In the genomic region with DNA sequence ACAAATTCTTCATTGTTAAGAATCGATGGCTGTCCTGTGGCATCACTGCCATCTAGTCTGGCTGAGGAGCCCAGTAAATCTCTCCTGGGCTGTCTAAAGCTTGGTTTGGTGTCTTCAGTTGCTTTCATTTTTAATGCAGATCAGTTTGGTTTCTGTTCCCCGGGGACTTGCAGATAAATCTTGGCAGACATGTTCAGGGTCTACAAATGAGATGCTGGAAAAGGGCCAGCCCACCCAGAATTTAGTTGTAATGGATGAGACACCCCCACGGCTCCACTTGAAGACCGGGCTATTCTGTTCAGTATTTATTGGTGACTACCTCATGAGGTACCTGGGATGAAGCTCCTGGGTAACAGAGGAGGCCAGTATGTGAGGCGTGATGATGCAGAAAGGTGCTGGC, we compare ENCODE assay signal across 16 mouse cellular contexts. TPM values are rescaled to one million over a fixed set of nuclear protein-coding genes. Genes with fewer than 3 reads are reported as not detected.
A peak's percentile ranks its signal among the peaks of the same experiment; 100 is the strongest.
DNase-seq lines count a peak whose midpoint lies in the region; ATAC-seq lines count a peak whose summit lies in the region.
"Had no signal": no experiment of that assay in that cellular context is flagged by ENCODE, and none has a peak within 500 bp of the region (broad histone marks: within the 10 kb centered on the region; RNA-seq: fewer than 3 reads in every experiment).

No protein-coding gene starts in this region.

- ATAC-seq in kidney, embryonic 14.5 days (ENCODE audit: low FRiP score, low TSS enrichment) = no peak
- ATAC-seq in midbrain, embryonic 12.5 days (ENCODE audit: low FRiP score, low read depth) = no peak
- no peak for ATAC-seq in midbrain, embryonic 13.5 days
- no peak for ATAC-seq in hindbrain, embryonic 15.5 days (ENCODE audit: low FRiP score, low read depth)
- ATAC-seq in neural tube, embryonic 15.5 days (ENCODE audit: low FRiP score) = no peak
- ATAC-seq: CD4-positive, CD25-positive, alpha-beta regulatory T cell, adult 4 months; liver, embryonic 12.5 days; lung, postnatal 0 days had no signal

- H3K4me3 ChIP-seq in kidney, embryonic 14.5 days (ENCODE audit: low read length) = 0 out of 2 replicates have a peak overlapping the region, but pooled peaks have one; percentile 0
- H3K4me3 ChIP-seq in midbrain, embryonic 12.5 days = no peak overlapping the region
- H3K4me3 ChIP-seq in midbrain, embryonic 13.5 days (replicated peaks) = no peak overlapping the region
- no peak overlapping the region for H3K4me3 ChIP-seq in hindbrain, embryonic 15.5 days
- no peak overlapping the region for H3K4me3 ChIP-seq in neural tube, embryonic 15.5 days (replicated peaks)
- H3K4me3 ChIP-seq: limb, embryonic 10.5 days; liver, embryonic 12.5 days had no signal

- H3K4me2 ChIP-seq in kidney, embryonic 14.5 days (replicated peaks; ENCODE audit: low read depth, low read length) = peak overlapping the region; percentile 19
- no peak overlapping the region for H3K4me2 ChIP-seq in midbrain, embryonic 12.5 days (replicated peaks)
- H3K4me2 ChIP-seq in midbrain, embryonic 13.5 days (replicated peaks) = no peak overlapping the region
- no peak overlapping the region for H3K4me2 ChIP-seq in hindbrain, embryonic 15.5 days
- peak overlapping the region; percentile 19 for H3K4me2 ChIP-seq in neural tube, embryonic 15.5 days
- H3K4me2 ChIP-seq: liver, embryonic 12.5 days had no signal

- H3K9me3 ChIP-seq in kidney, embryonic 14.5 days (ENCODE audit: control insufficient read depth, low read length) = no peaks in the 10 kb centered on the region
- H3K9me3 ChIP-seq in midbrain, embryonic 12.5 days = no peaks in the 10 kb centered on the region
- no peaks in the 10 kb centered on the region for H3K9me3 ChIP-seq in midbrain, embryonic 13.5 days
- H3K9me3 ChIP-seq in hindbrain, embryonic 15.5 days = no peaks in the 10 kb centered on the region
- H3K9me3 ChIP-seq in neural tube, embryonic 15.5 days (replicated peaks) = no peaks in the 10 kb centered on the region
- H3K9me3 ChIP-seq: limb, embryonic 10.5 days; liver, embryonic 12.5 days had no signal

- DNase-seq in kidney, adult 8-10 months = no peak
- no peak for DNase-seq in right cerebral cortex, postnatal 14 days
- DNase-seq: adrenal gland, postnatal 10 days; cerebellum, adult 9-11 months; layer of hippocampus, postnatal 36 days; retina, postnatal 1 day had no signal

- H3K4me1 ChIP-seq in kidney, embryonic 14.5 days (ENCODE audit: control insufficient read depth, insufficient read depth, low read length) = peaks cover 39% of the 10 kb centered on the region
- H3K4me1 ChIP-seq in midbrain, embryonic 12.5 days = peaks cover 41% of the 10 kb centered on the region
- peaks cover 46% of the 10 kb centered on the region for H3K4me1 ChIP-seq in midbrain, embryonic 13.5 days (replicated peaks)
- H3K4me1 ChIP-seq in hindbrain, embryonic 15.5 days (replicated peaks) = peaks cover 20% of the 10 kb centered on the region; the same call in 1 of the 2 replicates
- H3K4me1 ChIP-seq in neural tube, embryonic 15.5 days = peaks cover 53% of the 10 kb centered on the region
- H3K4me1 ChIP-seq: liver, embryonic 12.5 days had no signal

- no peak overlapping the region; the same call in 1 of the 2 replicates for H3K9ac ChIP-seq in kidney, embryonic 14.5 days (ENCODE audit: low read depth, low read length)
- no peak overlapping the region for H3K9ac ChIP-seq in midbrain, embryonic 12.5 days (replicated peaks)
- no peak overlapping the region for H3K9ac ChIP-seq in midbrain, embryonic 13.5 days (replicated peaks)
- H3K9ac ChIP-seq in hindbrain, embryonic 15.5 days = no peak overlapping the region
- H3K9ac ChIP-seq in neural tube, embryonic 15.5 days (replicated peaks) = no peak overlapping the region
- H3K9ac ChIP-seq: liver, embryonic 12.5 days had no signal

- H3K27ac ChIP-seq in kidney, embryonic 14.5 days (ENCODE audit: low read depth, low read length) = peak overlapping the region; percentile 20
- peak overlapping the region; percentile 66; the same call in 1 of the 2 replicates for H3K27ac ChIP-seq in midbrain, embryonic 12.5 days (replicated peaks)
- H3K27ac ChIP-seq in midbrain, embryonic 13.5 days = no peak overlapping the region
- peak overlapping the region; percentile 12; the same call in 1 of the 2 replicates for H3K27ac ChIP-seq in hindbrain, embryonic 15.5 days (replicated peaks)
- peak overlapping the region; percentile 71 for H3K27ac ChIP-seq in neural tube, embryonic 15.5 days (replicated peaks)
- H3K27ac ChIP-seq: kidney, postnatal 0 days; limb, embryonic 10.5 days; liver, embryonic 12.5 days had no signal

- 27% methylated on average over 5 of the region's 5 CpGs for WGBS in kidney, embryonic 14.5 days
- 54% methylated on average over 5 of the region's 5 CpGs for WGBS in midbrain, embryonic 12.5 days
- WGBS in midbrain, embryonic 13.5 days = 54% methylated on average over 5 of the region's 5 CpGs
- 41% methylated on average over 5 of the region's 5 CpGs for WGBS in hindbrain, embryonic 15.5 days
- WGBS in neural tube, embryonic 15.5 days = 16% methylated on average over 5 of the region's 5 CpGs

- no peaks in the 10 kb centered on the region for H3K27me3 ChIP-seq in kidney, embryonic 14.5 days (ENCODE audit: control insufficient read depth, insufficient read depth, low read length)
- no peaks in the 10 kb centered on the region for H3K27me3 ChIP-seq in midbrain, embryonic 12.5 days
- no peaks in the 10 kb centered on the region for H3K27me3 ChIP-seq in midbrain, embryonic 13.5 days
- H3K27me3 ChIP-seq in hindbrain, embryonic 15.5 days = no peaks in the 10 kb centered on the region
- no peaks in the 10 kb centered on the region for H3K27me3 ChIP-seq in neural tube, embryonic 15.5 days (replicated peaks)

- no peaks in the 10 kb centered on the region for H3K36me3 ChIP-seq in kidney, embryonic 14.5 days (ENCODE audit: control insufficient read depth, insufficient read depth, low read length)
- no peaks in the 10 kb centered on the region for H3K36me3 ChIP-seq in midbrain, embryonic 12.5 days
- no peaks in the 10 kb centered on the region for H3K36me3 ChIP-seq in midbrain, embryonic 13.5 days
- H3K36me3 ChIP-seq in hindbrain, embryonic 15.5 days = no peaks in the 10 kb centered on the region
- no peaks in the 10 kb centered on the region for H3K36me3 ChIP-seq in neural tube, embryonic 15.5 days
- H3K36me3 ChIP-seq: limb, embryonic 10.5 days; liver, embryonic 12.5 days had no signal

RNA-seq across cellular contexts. Expression of a gene that starts 47.0 kb away (rescaled TPM):
- polyA plus RNA-seq in kidney, embryonic 14.5 days (2014; fragmentation: Nextera tagmentation; extraction: Ambion mirVana) = 8.6 and 10.2 TPM in 2 replicates
- 40.1 and 42.6 TPM in 2 replicates for polyA plus RNA-seq in midbrain, embryonic 12.5 days (2016; fragmentation: Nextera tagmentation; extraction: Ambion mirVana)
- 45.6 and 47.4 TPM in 2 replicates for polyA plus RNA-seq in midbrain, embryonic 13.5 days (2015; fragmentation: Nextera tagmentation; extraction: Ambion mirVana)
- polyA plus RNA-seq in hindbrain, embryonic 15.5 days (2015; fragmentation: Nextera tagmentation; extraction: Ambion mirVana) = 55.6 and 64.2 TPM in 2 replicates
- 70.4 and 81.7 TPM in 2 replicates for polyA plus RNA-seq in neural tube, embryonic 15.5 days (2015; fragmentation: Nextera tagmentation; extraction: Ambion mirVana)

RNA-seq across cellular contexts. Expression of a gene that starts 58.6 kb away (rescaled TPM):
- polyA plus RNA-seq in kidney, embryonic 14.5 days (2014; fragmentation: Nextera tagmentation; extraction: Ambion mirVana) = 137 and 181 TPM in 2 replicates
- 156 and 166 TPM in 2 replicates for polyA plus RNA-seq in midbrain, embryonic 12.5 days (2016; fragmentation: Nextera tagmentation; extraction: Ambion mirVana)
- polyA plus RNA-seq in midbrain, embryonic 13.5 days (2015; fragmentation: Nextera tagmentation; extraction: Ambion mirVana) = 130 and 137 TPM in 2 replicates
- 66.0 and 78.0 TPM in 2 replicates for polyA plus RNA-seq in hindbrain, embryonic 15.5 days (2015; fragmentation: Nextera tagmentation; extraction: Ambion mirVana)
- polyA plus RNA-seq in neural tube, embryonic 15.5 days (2015; fragmentation: Nextera tagmentation; extraction: Ambion mirVana) = 60.9 and 69.5 TPM in 2 replicates

Comparison
In these comparisons a context has a peak if more than half of its experiments do, and no peak if none do; other contexts are left out.
1. H3K4me2 ChIP-seq: peak in kidney, embryonic 14.5 days (single experiment) and neural tube, embryonic 15.5 days (single experiment); none in midbrain, embryonic 12.5 days (single experiment), midbrain, embryonic 13.5 days (single experiment) and hindbrain, embryonic 15.5 days (single experiment).